Mouse (Mus musculus): Measurements from ENCODE around the gene Cald1.

GRCm38 (mm10) chr6:34805582-34805981 lies 207.3 kb downstream of the Cald1 start:
- no peak for TF ChIP-seq POLR2A (IDR thresholded peaks at IDR 0.05; ENCODE audit: borderline replicate concordance, control insufficient read depth, low read depth, low read length)
- TF ChIP-seq CTCF (IDR thresholded peaks at IDR 0.05; ENCODE audit: control insufficient read depth, insufficient read depth, low read length): no peak
